ENCODE assay signal across 27 mouse cellular contexts in genomic region chr16:22431335-22431734, GRCm38 (mm10). TPM values are rescaled to one million over a fixed set of nuclear protein-coding genes. Genes with fewer than 3 reads are reported as not detected.
DNase-seq lines count a peak whose midpoint lies in the region; ATAC-seq and TF ChIP-seq lines count a peak whose summit lies in the region.
"Had no signal": no experiment of that assay in that cellular context is flagged by ENCODE, and none has a peak within 500 bp of the region (broad histone marks: within the 10 kb centered on the region; RNA-seq: fewer than 3 reads in every experiment).

No protein-coding gene starts in this region.

- no peaks in the 10 kb centered on the region for H3K27me3 ChIP-seq in lung, embryonic 16.5 days (ENCODE audit: control insufficient read depth, insufficient read depth, low read depth, low read length)
- H3K27me3 ChIP-seq in MEL (ENCODE audit: control insufficient read depth in 1 of 2, insufficient read depth in 2 of 2, low read length in 2 of 2), result no peaks in the 10 kb centered on the region
- H3K27me3 ChIP-seq: embryonic facial prominence, embryonic 12.5 days; embryonic facial prominence, embryonic 15.5 days; heart, embryonic 15.5 days had no signal

- no peak for TF ChIP-seq RAD21 in MEL (IDR thresholded peaks at IDR 0.05; ENCODE audit: low read depth, low read length)

- H3K36me3 ChIP-seq in lung, embryonic 16.5 days (ENCODE audit: control insufficient read depth, insufficient read depth, low read length), result no peaks in the 10 kb centered on the region; the same call in 1 of the 2 replicates
- H3K36me3 ChIP-seq in MEL (ENCODE audit: control insufficient read depth in 1 of 2, insufficient read depth in 2 of 2, low read length in 2 of 2), result peaks cover 0 to 22% of the 10 kb centered on the region in 2 experiments; a peak in 2 of 4 replicates
- H3K36me3 ChIP-seq: embryonic facial prominence, embryonic 12.5 days; embryonic facial prominence, embryonic 15.5 days had no signal

- H3K4me3 ChIP-seq in lung, embryonic 16.5 days (ENCODE audit: low read length), result no peak overlapping the region
- no peak overlapping the region for H3K4me3 ChIP-seq in MEL (ENCODE audit: control insufficient read depth in 1 of 2, insufficient read depth in 1 of 2, low read depth in 2 of 2, low read length in 2 of 2)
- H3K4me3 ChIP-seq: embryonic facial prominence, embryonic 12.5 days; embryonic facial prominence, embryonic 15.5 days; forebrain, embryonic 13.5 days; heart, embryonic 15.5 days had no signal

- no peak for TF ChIP-seq POLR2A in MEL (IDR thresholded peaks at IDR 0.05; ENCODE audit: control insufficient read depth in 1 of 2, insufficient read depth in 1 of 2, low read depth in 1 of 2, low read length in 2 of 2, poor library complexity in 1 of 2)

- H3K27ac ChIP-seq in lung, embryonic 16.5 days (ENCODE audit: low read length), result peak overlapping the region; percentile 76
- peak overlapping the region; percentile 53 for H3K27ac ChIP-seq in MEL (ENCODE audit: control insufficient read depth, low read depth, low read length)
- H3K27ac ChIP-seq: embryonic facial prominence, embryonic 15.5 days; forebrain, embryonic 13.5 days; heart, embryonic 15.5 days had no signal

- no peak for TF ChIP-seq CTCF in MEL (IDR thresholded peaks at IDR 0.05 in 2 of 3, conservative IDR thresholded peaks at IDR 0.05 in 1 of 3; ENCODE audit: control insufficient read depth in 1 of 3, insufficient read depth in 1 of 3, low read depth in 2 of 3, low read length in 3 of 3, poor library complexity in 1 of 3, severe bottlenecking in 1 of 3)

- no peaks in the 10 kb centered on the region for H3K79me2 ChIP-seq in MEL (ENCODE audit: control insufficient read depth, insufficient read depth, low read length, poor library complexity)

- ATAC-seq in lung, embryonic 16.5 days (ENCODE audit: low read depth), result no peak
- peak; percentile 12 to 52; a peak in 1 of 4 replicates for ATAC-seq in hematopoietic stem cell, adult 5-6 weeks (replicated peaks in 1 of 2; ENCODE audit: insufficient read depth in 1 of 2, low FRiP score in 2 of 2, low TSS enrichment in 1 of 2, low read depth in 1 of 2, poor library complexity in 2 of 2, severe bottlenecking in 2 of 2)
- ATAC-seq: forebrain, embryonic 13.5 days; forebrain, embryonic 16.5 days; hindbrain, postnatal 0 days had no signal

- no peak for TF ChIP-seq EP300 in MEL (IDR thresholded peaks at IDR 0.05; ENCODE audit: low read depth in 1 of 2, low read length in 2 of 2)

- no peaks in the 10 kb centered on the region for H3K9me3 ChIP-seq in lung, embryonic 16.5 days (ENCODE audit: control insufficient read depth, low read length)
- H3K9me3 ChIP-seq in MEL (replicated peaks; ENCODE audit: insufficient read depth, low read length), result no peaks in the 10 kb centered on the region
- H3K9me3 ChIP-seq: embryonic facial prominence, embryonic 12.5 days; embryonic facial prominence, embryonic 15.5 days; forebrain, embryonic 13.5 days; G1E; heart, embryonic 15.5 days had no signal

- H3K9ac ChIP-seq in lung, embryonic 16.5 days (ENCODE audit: low read length), result no peak overlapping the region
- no peak overlapping the region for H3K9ac ChIP-seq in MEL (ENCODE audit: control insufficient read depth, low read depth, low read length, poor library complexity, severe bottlenecking)
- H3K9ac ChIP-seq: embryonic facial prominence, embryonic 12.5 days; embryonic facial prominence, embryonic 15.5 days; forebrain, embryonic 13.5 days; heart, embryonic 15.5 days; hindbrain, embryonic 14.5 days had no signal

- WGBS in lung, embryonic 16.5 days, result 52% methylated on average over 2 of the region's 2 CpGs

- DNase-seq in lung, postnatal 36 days, result no peak
- DNase-seq in MEL (ENCODE audit: low read depth, low spot score), result peak; percentile 69
- DNase-seq in naive thymus-derived CD4-positive, alpha-beta T cell, adult 2 months (ENCODE audit: low read depth), result peak; percentile 20
- DNase-seq in adrenal gland, adult 8-10 months, result no peak
- DNase-seq in thymus, postnatal 36 days, result no peak
- no peak for DNase-seq in kidney, adult 11 months
- DNase-seq: adrenal gland, adult 2 months; adrenal gland, postnatal 25 days; cerebellum, adult 11-12 months; cerebellum, adult 9-10 months; cerebellum, postnatal 14 days; gastrocnemius, postnatal 10 days; gastrocnemius, postnatal 36 days; heart, adult 11 months; heart, postnatal 10 days; heart, postnatal 36 days had no signal

- H3K4me2 ChIP-seq in lung, embryonic 16.5 days (ENCODE audit: low read depth, low read length), result no peak overlapping the region
- H3K4me2 ChIP-seq: embryonic facial prominence, embryonic 12.5 days; embryonic facial prominence, embryonic 15.5 days; heart, embryonic 11.5 days; heart, embryonic 15.5 days had no signal

- peaks cover 33% of the 10 kb centered on the region for H3K4me1 ChIP-seq in lung, embryonic 16.5 days (replicated peaks; ENCODE audit: control insufficient read depth, insufficient read depth, low read length)
- H3K4me1 ChIP-seq in MEL (ENCODE audit: control insufficient read depth in 1 of 2, insufficient read depth in 2 of 2, low read length in 2 of 2), result peaks cover 4 to 10% of the 10 kb centered on the region in 2 experiments

TF ChIP-seq in MEL, 35 proteins besides CTCF, POLR2A, EP300 and RAD21:
- TF ChIP-seq MAX (IDR thresholded peaks at IDR 0.05; ENCODE audit: low read length), result no peak

RNA-seq across cellular contexts. Expression of gene Etv5, which starts 8.2 kb away (rescaled TPM):
- 188 and 201 TPM in 2 replicates for polyA plus RNA-seq in lung, embryonic 16.5 days (2015; fragmentation: Nextera tagmentation; extraction: Ambion mirVana)
- 8.2 and 11.1 TPM in 2 replicates for total RNA-seq in MEL (2012; rRNA removed)
- polyA plus RNA-seq in MEL (2012; ENCODE audit: insufficient read depth in 1 of 2, insufficient read length in 2 of 2, low read depth in 1 of 2, low replicate concordance in 2 of 2, missing spikeins in 1 of 2), result 10 to 100 TPM in 1 of 2 experiments, not detected in 1; 18.3 TPM
- 9.4 and 9.9 TPM in 2 replicates for total RNA-seq in hematopoietic stem cell, adult 5-6 weeks (2017)
- total RNA-seq in adrenal gland, adult 8-10 months (2022), result 10 to 100 TPM; 26.9 to 38.9 (median 29.8) TPM

Comparison
In these comparisons a context has a peak if more than half of its experiments do, and no peak if none do; other contexts are left out.
1. DNase-seq: peak in MEL (single experiment) and naive thymus-derived CD4-positive, alpha-beta T cell, adult 2 months (single experiment); none in lung, postnatal 36 days (single experiment), adrenal gland, adult 8-10 months (single experiment), thymus, postnatal 36 days (0 of 2) and kidney, adult 11 months (single experiment).